Mouse (Mus musculus): ENCODE data around the gene Atp9a.

GRCm38 (mm10) chr2:168681531-168681930 is 60.7 kb downstream of the Atp9a start:
- TF ChIP-seq CTCF (IDR thresholded peaks at IDR 0.05; ENCODE audit: control insufficient read depth, insufficient read depth, insufficient read length) (no peak), CEBPB (IDR thresholded peaks at IDR 0.05; ENCODE audit: low read depth) (no peak), MYOG (IDR thresholded peaks at IDR 0.05; ENCODE audit: control insufficient read depth, extremely low read depth, insufficient read length) (no peak), MYOD1 (IDR thresholded peaks at IDR 0.05; ENCODE audit: control insufficient read depth, insufficient read length, low read depth) (no peak), FOSL1 (IDR thresholded peaks at IDR 0.05; ENCODE audit: insufficient read depth, low read length, poor library complexity, severe bottlenecking) (no peak), MAX (IDR thresholded peaks at IDR 0.05) (no peak), USF1 (IDR thresholded peaks at IDR 0.05; ENCODE audit: low read depth) (no peak)
